Comparison of ENCODE assay signal across 16 mouse cellular contexts in the genomic region with DNA sequence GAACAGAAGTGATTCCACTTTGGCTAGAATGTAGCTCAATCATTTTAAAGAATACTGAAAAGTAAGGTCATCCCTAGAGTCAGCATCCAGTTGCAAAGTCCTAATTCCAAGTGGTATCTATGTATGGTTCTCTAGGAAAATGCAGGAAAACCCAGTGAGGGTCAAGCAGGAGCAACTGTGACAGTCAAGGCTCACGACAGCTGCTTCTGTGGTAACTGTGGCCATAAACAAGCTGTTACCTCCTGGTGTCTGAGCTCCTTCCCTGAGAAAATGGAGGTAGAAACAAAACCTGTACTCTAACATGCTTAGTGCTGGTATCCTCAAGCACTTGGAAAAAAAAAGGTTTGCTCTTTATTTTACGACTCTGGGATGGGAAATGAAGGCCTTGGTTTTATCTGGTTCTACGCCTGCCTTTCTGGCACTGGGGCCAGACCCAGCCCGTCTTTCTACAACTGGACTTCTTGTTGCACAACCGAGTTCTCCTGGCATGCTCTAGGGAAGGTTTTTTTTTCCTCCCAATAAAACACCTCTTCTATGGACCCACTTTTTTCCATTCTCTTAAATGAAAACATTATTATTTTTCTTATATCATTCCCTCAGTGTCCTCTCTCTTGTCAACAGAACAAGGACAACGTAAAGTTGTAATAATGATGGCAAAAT. TPM values are rescaled to one million over a fixed set of nuclear protein-coding genes. Genes with fewer than 3 reads are reported as not detected.
DNase-seq lines count a peak whose midpoint lies in the region.
"Had no signal": no experiment of that assay in that cellular context is flagged by ENCODE, and none has a peak within 500 bp of the region (broad histone marks: within the 10 kb centered on the region; RNA-seq: fewer than 3 reads in every experiment).

No protein-coding gene starts in this region.

- peak; percentile 30 for DNase-seq in gastrocnemius, adult 18-20 months (ENCODE audit: low spot score)
- no peak for DNase-seq in gastrocnemius, postnatal 14 days
- peak; percentile 8 for DNase-seq in lung, postnatal 10 days
- DNase-seq in lung, postnatal 14 days: no peak
- peak; percentile 36 for DNase-seq in lung, postnatal 36 days
- no peak for DNase-seq in heart, postnatal 25 days (ENCODE audit: low spot score)
- DNase-seq: cerebellum, adult 11 months; cerebellum, postnatal 36 days; gastrocnemius, postnatal 25 days; heart, adult 11 months; heart, postnatal 4 days; kidney, adult 11 months; kidney, postnatal 14 days; layer of hippocampus, adult 9-11 months; thymus, adult 2 months; thymus, postnatal 36 days had no signal

- intact Hi-C loops in gastrocnemius, postnatal 14 days (cut with DNase I; ENCODE audit: low total_unique reads): no loop called here
- intact Hi-C loops in heart, postnatal 25 days (cut with DNase I): no loop called here

RNA-seq across cellular contexts. Expression of a gene that starts 18.0 kb away (rescaled TPM):
- total RNA-seq in gastrocnemius, adult 18-20 months (2021): 10 to 100 TPM; 12.0 to 15.4 TPM
- total RNA-seq in gastrocnemius, postnatal 14 days (2021): 10 to 100 TPM; 14.6 to 16.3 TPM
- total RNA-seq in heart, postnatal 25 days (2021): 10 to 100 TPM; 64.1 to 65.6 TPM

Comparison
In these comparisons a context has a peak if more than half of its experiments do, and no peak if none do; other contexts are left out.
1. DNase-seq: peak in gastrocnemius, adult 18-20 months (single experiment), lung, postnatal 10 days (single experiment) and lung, postnatal 36 days (single experiment); none in gastrocnemius, postnatal 14 days (single experiment), lung, postnatal 14 days (single experiment) and heart, postnatal 25 days (single experiment).